Mouse (Mus musculus) lung, postnatal 36 days (tissue): Measurements from ENCODE around the gene Npr3.

Experiments
- DNase-seq: peaks from one replicate; pipeline ENCODE4 v3.0.0; 2022; ENCODE audit warnings: mixed read lengths

Gene Npr3

DNA sequence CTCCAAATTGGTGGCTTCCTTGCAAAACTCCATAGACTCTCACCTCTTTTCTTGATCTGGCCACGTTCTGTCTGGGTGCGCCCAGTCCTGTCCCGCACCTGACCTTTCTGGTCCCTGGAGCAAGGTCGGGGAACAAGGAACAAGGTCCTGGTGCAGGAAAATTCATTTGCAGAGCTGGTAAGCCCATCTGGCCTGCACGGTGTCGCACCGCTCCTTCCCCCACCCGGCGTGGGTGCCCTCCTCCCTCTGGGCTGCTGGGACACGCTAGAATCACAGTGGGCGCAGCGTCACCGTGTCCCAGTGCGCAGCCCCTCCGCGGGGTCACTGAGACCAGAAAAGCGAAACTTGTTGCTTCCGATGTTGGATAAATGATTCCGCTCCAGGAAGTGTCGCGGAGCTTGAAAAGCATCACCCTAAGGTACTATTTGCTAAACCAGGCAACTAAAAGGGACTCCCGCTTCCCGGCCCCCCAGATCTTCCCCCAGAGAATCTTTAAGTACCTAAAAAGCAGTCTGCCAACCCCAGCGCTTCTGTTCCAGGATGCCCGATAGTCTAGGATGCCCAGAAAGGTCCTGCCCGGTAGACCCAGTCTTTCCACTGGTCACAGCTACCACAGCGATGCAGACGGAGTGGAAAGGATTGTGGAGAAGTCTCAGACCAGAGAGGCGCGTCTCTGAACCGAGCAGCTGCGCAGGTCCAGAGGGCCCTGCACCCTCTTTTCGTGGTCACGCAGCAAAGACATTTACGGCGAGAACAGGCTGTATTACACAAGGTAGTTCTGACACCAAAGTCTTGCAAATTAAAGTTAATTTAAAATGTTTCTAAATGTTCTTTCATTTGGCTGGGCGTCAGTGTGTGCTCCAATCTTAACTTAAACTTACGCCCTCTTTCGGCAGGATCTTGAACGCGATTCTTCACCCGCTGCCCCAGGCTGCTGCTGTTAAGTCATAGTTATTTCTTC lies at the start of gene Npr3:
Gene Npr3, minus strand, starts transcription at position 717 of the 961 bp plus-strand sequence.
- DNase-seq: peak; percentile 85

DNA sequence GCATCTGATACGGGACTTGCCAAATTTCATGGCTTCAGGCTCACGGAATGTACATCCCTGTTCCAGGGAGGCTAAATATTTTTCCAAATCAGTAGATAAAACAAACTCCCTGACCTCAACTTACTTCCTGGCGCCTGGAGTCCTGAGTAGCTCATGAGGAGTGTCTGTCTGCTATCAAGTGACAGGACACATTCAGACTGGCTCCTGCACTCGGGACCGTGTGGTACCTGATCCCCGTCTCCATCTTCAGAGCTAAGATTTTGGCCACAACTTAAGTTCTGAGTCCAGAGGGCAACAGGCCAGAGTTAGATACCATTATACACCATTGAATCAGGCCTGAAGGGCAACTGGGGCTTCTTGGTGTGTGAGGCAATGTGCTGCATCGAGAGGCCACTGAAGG lies 49.0 kb upstream of the Npr3 start:
- no peak for DNase-seq

DNA sequence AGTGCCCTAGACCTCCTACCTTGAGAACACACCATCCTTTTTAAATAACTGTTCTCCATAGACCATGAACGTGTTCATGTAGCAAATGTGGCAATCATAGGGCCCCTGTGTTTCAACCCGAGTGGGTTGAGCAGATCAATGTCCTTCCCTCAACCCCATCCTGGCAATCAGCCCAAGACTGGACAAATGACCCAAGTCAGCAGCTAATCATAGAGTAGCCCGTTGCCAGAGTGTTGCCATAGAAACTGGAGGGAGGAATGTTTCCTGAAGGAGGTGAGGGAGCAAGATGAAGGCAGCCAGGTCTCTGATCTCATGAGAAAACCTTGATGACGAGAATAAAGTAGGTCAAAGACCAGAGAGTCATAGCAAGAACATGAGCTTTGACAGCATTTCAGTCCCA lies 47.1 kb upstream of the Npr3 start:
- no peak for DNase-seq

GRCm38 (mm10) chr15:11952159-11952558 lies 45.1 kb upstream of the Npr3 start:
- no peak for DNase-seq

DNA sequence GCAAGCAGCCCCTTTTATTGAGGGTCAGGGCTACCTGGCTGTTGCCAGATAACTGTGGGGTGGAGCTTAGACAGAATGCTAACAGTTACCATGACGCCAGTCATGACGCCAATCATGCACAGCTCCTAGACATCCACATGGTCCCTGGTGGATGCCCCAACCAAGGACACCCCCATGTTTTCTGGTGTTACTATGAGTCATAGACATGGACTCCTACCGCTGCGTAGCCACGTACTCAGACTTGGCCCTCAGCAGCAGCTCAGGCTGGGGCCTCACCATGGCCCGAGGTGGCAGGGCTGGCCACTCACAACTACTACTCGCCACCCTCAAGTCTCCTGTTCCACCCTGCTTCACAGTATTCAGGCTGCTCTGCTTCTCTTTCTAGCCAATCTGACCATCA lies 44.1 kb upstream of the Npr3 start:
- no peak for DNase-seq

DNA sequence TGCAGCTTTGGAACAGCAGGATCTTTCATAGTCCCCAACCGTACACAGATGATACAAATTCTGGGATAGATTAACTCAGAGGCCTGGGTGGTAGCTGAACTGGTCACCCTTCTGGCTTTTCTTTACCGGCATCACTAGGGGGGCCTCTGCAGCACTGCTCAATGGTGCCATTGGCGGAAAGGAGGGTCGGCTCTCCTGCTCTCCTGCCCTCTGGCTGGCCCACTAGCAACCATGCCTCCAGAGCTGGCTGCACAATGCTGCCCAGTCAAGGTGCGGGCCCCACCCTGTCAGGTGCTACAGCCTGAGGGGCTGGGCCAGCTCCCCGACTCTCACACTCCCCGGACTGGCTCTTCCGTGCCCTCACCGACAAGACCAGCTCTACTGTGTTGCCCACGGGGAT lies 43.1 kb upstream of the Npr3 start:
- DNase-seq: no peak

GRCm38 (mm10) chr15:11949490-11949889 lies 42.4 kb upstream of the Npr3 start:
- no peak for DNase-seq

DNA sequence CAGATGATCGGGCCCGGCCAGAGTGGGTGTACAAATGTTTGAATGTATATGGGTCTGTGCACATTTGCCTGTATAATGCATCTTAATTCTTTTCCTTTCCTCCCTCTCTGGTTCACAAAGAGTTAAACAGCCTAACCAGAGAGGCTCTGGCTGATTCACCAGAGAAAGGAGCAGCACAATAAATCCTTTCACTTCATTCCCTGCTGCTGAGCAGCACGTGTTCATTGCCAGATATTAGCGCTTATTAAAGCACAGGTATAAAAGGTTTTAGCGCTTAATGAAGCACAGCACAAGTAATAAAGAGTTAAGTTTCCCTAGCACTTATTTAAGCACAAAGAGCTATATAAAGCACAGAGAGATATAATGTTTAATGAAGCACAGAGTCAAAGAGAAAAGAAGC lies 33.8 kb upstream of the Npr3 start:
- no peak for DNase-seq

DNA sequence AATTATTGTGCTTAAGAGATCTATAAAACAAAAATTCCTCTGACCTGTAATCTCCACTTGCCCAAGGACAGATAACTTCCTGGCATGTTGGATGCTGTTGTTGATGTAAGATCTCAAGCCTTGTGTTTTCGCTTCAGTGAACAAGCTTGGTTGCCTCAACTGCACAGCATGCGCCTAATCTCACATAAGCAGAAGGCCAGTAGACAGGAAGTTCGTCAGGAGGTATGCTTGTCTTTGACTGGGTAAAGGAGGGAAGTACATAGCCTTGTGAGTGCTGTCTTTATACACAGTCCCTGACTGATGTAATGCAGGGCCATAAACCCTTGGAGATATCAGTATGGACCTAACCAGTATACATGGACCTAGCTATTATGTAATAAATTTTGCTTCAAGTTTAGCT lies 20.7 kb upstream of the Npr3 start:
- no peak for DNase-seq

GRCm38 (mm10) chr15:11914101-11914500 lies 7.0 kb upstream of the Npr3 start:
- DNase-seq: peak; percentile 11

- peak; percentile 49 for DNase-seq
These were observed 2.8 kb upstream of the Npr3 start for GRCm38 (mm10) chr15:11909875-11910274.

GRCm38 (mm10) chr15:11908166-11908565 lies 1.1 kb upstream of the Npr3 start:
- DNase-seq: peak; percentile 42

- peak; percentile 73 for DNase-seq
These were observed 991 bp downstream of the Npr3 start for GRCm38 (mm10) chr15:11906021-11906570.

DNA sequence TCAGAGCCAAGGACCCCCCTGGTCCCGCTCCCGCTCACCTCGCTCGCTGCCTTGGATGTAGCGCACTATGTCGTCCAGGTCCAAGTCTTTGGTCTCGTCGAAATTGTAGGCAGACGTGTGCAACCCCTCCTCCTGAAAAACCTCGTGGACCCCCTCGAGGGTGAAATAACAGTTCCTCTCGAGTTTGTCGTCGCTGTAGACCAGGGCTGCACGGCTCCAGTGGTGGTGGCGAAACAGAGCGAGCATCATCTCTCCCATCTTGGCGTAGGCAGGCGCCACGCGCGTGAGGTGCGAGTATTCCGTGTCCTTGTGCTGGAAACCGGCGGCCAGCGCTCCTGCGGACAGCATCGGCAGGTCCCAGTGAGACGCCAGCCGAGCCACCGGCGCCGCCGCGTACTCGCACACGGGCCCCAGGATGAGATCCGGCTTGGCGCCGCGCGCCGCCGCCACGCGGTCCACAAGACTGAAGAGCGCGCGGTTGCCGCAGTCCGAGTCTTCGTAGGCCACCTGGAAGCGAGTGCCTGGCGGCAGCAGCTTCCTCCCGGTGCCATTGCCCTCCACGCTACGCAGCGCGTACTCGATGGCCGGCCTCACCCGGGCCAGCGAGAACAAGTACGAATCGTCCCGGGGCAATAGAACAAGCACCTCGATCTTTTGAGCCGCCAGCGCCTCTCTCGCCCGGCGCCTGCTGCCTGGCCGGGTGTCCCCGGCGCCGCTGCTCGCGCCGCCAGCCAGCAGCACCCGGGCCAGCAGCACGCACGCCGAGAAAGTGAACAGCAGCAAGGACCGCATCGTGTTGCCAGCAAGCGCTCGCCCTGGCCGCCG lies 2.0 kb downstream of the Npr3 start:
- peak; percentile 29 for DNase-seq

DNA sequence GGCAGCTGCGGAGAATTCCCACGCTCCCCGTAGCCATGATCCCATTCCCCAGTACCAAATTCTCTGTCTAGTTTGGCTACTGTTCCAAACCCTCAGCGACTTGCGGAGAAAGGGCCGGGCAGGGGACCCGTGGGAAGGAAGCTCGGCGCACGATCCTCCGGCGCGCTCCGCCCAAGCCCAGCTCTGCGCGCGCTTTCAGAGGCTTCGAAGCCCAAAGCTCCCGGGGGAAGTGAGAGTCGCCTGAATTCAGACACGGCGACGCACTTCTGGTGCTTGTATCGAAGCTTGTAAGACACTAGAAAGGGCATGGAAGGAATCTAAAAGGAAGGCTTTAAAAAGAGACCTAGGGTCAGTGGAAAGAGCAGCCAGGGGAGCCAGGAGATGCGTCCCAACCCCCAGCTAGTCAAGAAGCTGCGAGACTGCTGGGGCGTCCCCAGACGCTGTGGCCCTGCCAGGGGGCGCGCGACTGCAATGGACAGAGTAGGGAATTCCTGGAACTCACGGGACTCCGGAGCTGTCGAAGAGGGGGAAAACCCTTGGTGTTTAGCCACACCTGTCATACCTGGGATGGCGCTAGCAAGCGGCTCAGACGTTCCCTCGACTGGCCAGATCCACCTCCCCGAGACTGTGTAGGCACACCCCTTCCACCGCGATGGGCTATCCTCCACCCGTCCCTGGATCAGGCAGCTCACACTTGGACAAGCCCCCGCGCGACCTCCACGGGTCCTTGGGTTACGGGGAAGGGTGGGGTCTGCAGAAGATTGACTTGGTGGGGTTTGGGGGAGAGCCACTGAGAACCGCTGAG lies 2.8 kb downstream of the Npr3 start:
- DNase-seq: peak; percentile 59

- DNase-seq: peak; percentile 70
These were observed 3.7 kb downstream of the Npr3 start for GRCm38 (mm10) chr15:11903196-11904042.

DNA sequence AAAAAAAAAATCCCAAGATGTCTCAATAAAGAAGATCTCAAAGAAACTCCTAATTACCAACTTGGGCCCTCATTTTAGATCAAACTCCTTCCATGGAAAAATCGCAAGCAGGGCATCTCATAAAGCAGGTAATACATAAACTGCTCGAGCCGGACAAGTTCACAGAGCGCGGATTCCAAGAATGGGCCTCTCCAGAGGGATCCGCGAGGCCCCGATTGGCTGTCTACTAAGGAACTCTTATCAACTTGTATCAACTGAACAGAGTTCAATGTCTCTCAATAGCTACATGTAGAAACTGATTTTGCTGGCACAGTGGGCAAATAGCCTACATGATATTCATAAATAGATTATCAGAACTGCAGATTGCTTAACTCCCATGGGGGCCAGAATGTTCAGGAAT lies 9.5 kb downstream of the Npr3 start:
- DNase-seq: no peak

- no peak for DNase-seq
These were observed 9.9 kb downstream of the Npr3 start for GRCm38 (mm10) chr15:11897162-11897561.

- DNase-seq: peak; percentile 40
These were observed 13.1 kb downstream of the Npr3 start for GRCm38 (mm10) chr15:11893969-11894368.

DNA sequence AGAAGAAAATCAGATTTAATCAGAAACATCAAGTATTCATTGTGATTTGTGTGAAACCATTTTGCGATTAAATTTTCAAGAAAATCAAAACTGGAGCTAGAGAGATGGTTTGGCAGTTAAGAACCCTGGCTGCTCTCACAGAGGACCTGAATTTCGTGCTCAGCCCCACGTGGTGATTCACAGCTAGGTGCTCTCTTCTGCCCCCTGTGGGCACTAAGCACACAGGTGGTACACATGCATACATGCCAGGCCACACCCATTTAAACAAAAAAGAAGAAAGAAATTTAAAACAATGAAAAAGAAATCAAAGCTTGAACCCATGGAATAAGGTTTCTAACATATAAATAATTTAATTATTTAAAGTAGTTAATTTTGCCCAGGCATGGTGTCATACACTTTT lies 15.7 kb downstream of the Npr3 start:
- DNase-seq: no peak

DNA sequence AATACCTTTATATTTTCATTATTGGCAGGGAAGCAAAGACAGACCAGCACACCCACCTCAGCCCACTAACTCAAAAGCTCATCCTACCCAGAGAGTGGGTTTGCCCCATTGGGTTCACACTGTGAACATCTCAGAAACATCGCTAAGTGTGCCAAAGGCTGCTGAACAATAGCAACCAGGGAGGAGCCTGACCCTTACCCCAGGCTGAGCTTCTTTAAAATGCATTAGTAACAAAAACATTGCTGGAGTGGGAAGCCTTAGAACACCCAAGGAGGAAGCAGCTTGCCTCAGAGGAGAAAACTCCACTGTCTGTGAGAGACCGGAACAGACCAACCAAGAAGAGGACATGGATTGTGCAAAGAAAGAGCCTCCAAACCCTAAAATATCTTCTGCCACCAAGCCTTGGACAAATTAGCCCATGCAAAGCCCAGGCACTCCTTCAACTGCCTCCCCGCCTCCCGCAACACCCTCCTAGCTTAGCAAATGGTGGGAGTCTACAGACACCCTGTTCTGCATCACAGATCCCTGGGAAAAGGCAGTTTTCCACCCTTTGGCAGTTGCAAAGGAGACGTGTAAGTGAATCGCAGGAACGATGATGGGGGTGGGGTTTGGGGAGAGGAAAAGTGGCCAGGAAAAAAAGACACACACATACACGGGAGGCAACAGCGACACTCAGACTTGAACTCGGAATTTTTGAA lies 24.4 kb downstream of the Npr3 start:
- DNase-seq: no peak
